Mouse (Mus musculus) hindbrain, embryonic 14.5 days (tissue): ENCODE results near the gene Btk. TPM values are rescaled to one million over a fixed set of nuclear protein-coding genes. Genes with fewer than 3 reads are reported as not detected.

Source experiments
- ATAC-seq: fragments of 200-750 bp; cut with Nextera tagmentation; 2 replicates; pipeline ENCODE4 v1.8.0; 2017; ENCODE audit warnings: moderate number of reproducible peaks, mild to moderate bottlenecking, moderate TSS enrichment, moderate library complexity; ENCODE audit not compliant: low FRiP score
- DNase-seq: peaks from one replicate; pipeline ENCODE4 v3.0.0-alpha.2; 2015; ENCODE audit warnings: low spot score
- H3K27ac ChIP-seq: fragments of 300-500 bp; sonication (generic); 2 replicates; pipeline ENCODE4 v1.5.1; 2014; ENCODE audit warnings: mild to moderate bottlenecking, moderate library complexity
- H3K27me3 ChIP-seq: fragments of 300-500 bp; sonication (generic); 2 replicates; pipeline ENCODE4 v1.6.1; 2014; ENCODE audit warnings: mild to moderate bottlenecking, low read length, mixed read lengths; ENCODE audit not compliant: control insufficient read depth, insufficient read depth
- H3K36me3 ChIP-seq: fragments of 300-500 bp; sonication (generic); replicated peaks from 2 replicates; pipeline ENCODE4 v1.6.1; 2014; ENCODE audit not compliant: control insufficient read depth, insufficient read depth
- H3K4me1 ChIP-seq: fragments of 300-500 bp; sonication (generic); replicated peaks from 2 replicates; pipeline ENCODE4 v1.6.1; 2014; ENCODE audit warnings: antibody characterized with exemption, low read length, mixed read lengths; ENCODE audit not compliant: control insufficient read depth, insufficient read depth
- H3K4me2 ChIP-seq: fragments of 300-500 bp; sonication (generic); replicated peaks from 2 replicates; pipeline ENCODE4 v1.6.1; 2014; ENCODE audit warnings: mild to moderate bottlenecking, moderate library complexity
- H3K4me3 ChIP-seq: fragments of 300-500 bp; sonication (generic); replicated peaks from 2 replicates; pipeline ENCODE4 v1.5.1; 2014; ENCODE audit warnings: mild to moderate bottlenecking, low read length
- H3K9ac ChIP-seq: fragments of 300-500 bp; sonication (generic); 2 replicates; pipeline ENCODE4 v1.6.1; 2014
- H3K9me3 ChIP-seq: fragments of 300-500 bp; sonication (generic); 2 replicates; pipeline ENCODE4 v1.6.1; 2016; ENCODE audit warnings: low read length; ENCODE audit not compliant: control insufficient read depth
- WGBS: fragments of 180-500 bp; shearing (Covaris S2); extraction: QIAGEN DNeasy Blood & Tissue Kit; methylation state at CpG from one replicate; pipeline ENCODE4 v1.1.7; 2014; 5-methylcytosine and 5-hydroxymethylcytosine counted together
- polyA plus RNA-seq: library from polyadenylated mRNA; unstranded; fragments of >200 nt; fragmentation: Nextera tagmentation; extraction: Ambion mirVana; gene quantifications from 2 replicates; pipeline ENCODE4 v1.2.1, GENCODE M21; 2014

Btk gene
- polyA plus RNA-seq = 0.29 TPM in 1 of 2 replicates, not detected in the other

DNA sequence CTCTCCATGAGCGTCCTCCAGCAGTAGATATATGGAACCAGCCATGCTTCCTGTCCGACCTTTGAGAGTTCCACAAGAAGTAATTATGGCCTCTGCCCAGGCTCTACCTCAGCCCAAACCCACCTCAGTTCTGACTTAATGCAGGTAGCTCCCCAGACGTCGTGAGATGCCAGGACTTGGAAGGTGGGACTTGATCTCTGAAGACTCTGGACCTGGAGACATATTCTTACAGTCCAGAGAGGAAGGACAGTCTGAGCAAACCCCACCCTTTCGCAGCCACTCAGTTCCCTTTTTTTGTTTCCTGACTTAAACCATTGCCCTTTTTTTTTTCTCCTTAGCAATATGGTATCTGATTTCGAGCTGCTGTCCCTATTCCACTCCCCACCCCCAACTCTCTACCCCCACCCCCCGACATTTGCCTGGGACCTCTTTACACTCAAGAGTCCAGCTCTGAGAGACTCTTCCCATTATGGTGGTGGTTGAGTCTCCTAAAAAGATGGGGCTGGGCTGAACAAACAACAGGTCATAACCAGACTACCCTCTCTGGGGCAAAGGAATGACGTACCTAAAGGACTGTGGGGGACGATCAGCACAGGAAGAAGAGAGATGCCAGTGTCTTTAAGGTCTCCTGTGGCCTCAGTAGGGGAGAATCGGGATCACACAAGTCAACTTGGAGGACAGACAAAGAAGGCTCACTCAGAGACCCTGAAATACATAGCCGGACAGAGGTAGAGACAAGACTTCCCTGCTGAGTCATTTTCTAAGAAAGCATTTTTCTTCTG, at the start of gene Btk:
Gene Btk, minus strand, starts transcription at position 683 of the 782 bp plus-strand sequence.
- Histone ChIP-seq H3K9me3 (no peaks in the 10 kb centered on the region), H3K27ac (no peak within 1 kb of the TSS), H3K4me1 (peaks cover 11% of the 10 kb centered on the region; the same call in 1 of the 2 replicates), H3K27me3 (0 out of 2 replicates have a peak, but pooled peaks cover 2% of the 10 kb centered on the region), H3K9ac (no peak within 1 kb of the TSS), H3K4me3 (no peak within 1 kb of the TSS), H3K4me2 (no peak within 1 kb of the TSS), H3K36me3 (peaks cover 7% of the 10 kb centered on the region; the same call in 1 of the 2 replicates)
- DNase-seq (no peak), ATAC-seq (no peak)
- 87% methylated on average over 11 of the region's 11 CpGs for WGBS

DNA sequence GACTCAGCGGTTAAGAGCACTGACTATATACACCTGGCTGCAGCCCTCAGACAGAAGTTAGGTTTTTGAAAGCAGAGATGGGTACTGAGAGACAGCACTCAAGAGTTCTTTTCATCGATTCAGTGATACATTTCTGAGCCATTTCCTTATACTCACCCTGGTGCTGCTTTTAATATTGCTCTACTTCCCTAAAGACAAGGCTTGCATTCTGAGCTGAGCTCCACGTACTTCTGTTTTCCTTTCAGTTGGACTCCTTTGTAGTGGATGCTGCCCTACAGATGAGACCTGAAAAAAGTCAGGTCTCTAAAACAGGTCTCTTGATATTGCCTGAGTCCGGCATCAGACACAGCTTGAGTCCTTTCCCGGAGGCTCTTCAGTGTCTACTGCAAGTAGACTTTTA, 49.3 kb upstream of the Btk start:
- whole genome bisulfite sequencing = 88% methylated on average over 5 of the region's 5 CpGs
- Histone ChIP-seq H3K9ac (no peak overlapping the region), H3K27ac (no peak overlapping the region), H3K9me3 (no peaks in the 10 kb centered on the region), H3K36me3 (no peaks in the 10 kb centered on the region), H3K4me3 (no peak overlapping the region), H3K4me1 (no peaks in the 10 kb centered on the region), H3K27me3 (no peaks in the 10 kb centered on the region), H3K4me2 (no peak overlapping the region)
- ATAC-seq (no peak), DNase-seq (no peak)

DNA sequence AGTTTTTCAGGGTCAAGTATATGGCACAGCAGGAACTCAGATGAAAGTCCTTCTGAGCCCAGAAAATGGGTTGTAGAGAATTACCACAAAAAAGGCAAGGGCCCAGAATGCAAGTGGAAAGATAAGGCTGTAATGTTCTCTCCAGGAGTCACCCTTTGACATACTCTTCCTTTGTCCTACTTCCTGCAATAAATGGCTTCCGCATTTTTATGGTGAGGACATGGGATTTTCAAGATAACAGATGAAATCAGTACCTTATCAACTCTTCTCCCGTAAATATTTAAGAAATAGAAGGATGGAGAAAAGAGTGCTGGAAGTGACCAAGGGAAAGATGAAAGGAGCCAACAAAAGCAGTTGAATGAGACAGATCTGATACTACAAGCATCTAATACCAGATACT, 44.8 kb upstream of the Btk start:
- Histone ChIP-seq H3K9ac (no peak overlapping the region), H3K27me3 (no peaks in the 10 kb centered on the region), H3K4me2 (no peak overlapping the region), H3K36me3 (no peaks in the 10 kb centered on the region), H3K27ac (no peak overlapping the region), H3K4me1 (no peaks in the 10 kb centered on the region), H3K9me3 (no peaks in the 10 kb centered on the region), H3K4me3 (no peak overlapping the region)
- WGBS = 84% methylated on average over 2 of the region's 2 CpGs
- ATAC-seq (no peak), DNase-seq (no peak)

DNA sequence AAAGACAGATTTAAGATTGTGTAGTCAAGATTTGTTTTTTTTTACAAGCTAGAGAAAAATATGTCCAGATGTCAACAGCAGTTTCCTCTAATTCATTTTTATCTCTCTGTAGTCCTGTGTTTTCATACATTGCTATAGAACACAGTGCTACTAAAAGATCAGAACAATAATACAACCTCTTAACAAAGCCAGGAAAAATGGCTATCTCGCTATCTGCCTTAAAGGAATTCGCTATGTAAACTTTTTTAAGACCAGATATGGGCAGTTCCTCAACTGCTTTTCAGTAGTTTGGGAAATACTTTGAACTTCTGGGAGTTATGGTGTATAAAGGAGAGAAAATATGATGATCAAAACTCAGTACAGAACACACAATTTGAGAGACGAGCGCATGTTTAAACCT, 40.0 kb upstream of the Btk start:
- Histone ChIP-seq H3K27me3 (no peaks in the 10 kb centered on the region), H3K9ac (no peak overlapping the region), H3K9me3 (no peaks in the 10 kb centered on the region), H3K36me3 (no peaks in the 10 kb centered on the region), H3K4me2 (no peak overlapping the region), H3K4me1 (peaks cover 11% of the 10 kb centered on the region; the same call in 1 of the 2 replicates), H3K4me3 (no peak overlapping the region), H3K27ac (no peak overlapping the region)
- ATAC-seq (no peak), DNase-seq (no peak)
- 89% methylated on average over 4 of the region's 4 CpGs for WGBS

DNA sequence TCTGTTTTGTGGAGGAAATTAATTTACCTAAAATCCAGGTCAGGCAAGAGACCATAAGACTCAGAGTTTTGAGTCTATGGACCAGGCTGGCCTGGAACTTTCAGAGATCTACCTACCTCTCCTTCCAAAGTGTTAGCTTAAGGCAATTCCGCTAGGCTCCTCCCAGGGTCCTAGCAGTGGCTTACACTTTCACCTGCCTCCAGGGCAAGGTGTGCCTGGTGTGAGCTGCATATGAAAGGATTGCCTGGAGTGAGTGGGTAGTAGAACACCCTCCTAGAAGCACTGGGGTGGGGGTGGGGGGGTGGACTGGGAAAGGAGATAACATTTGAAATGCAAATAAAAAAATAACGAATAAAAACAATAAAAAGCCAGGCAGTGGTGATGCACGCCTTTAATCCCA, 38.3 kb upstream of the Btk start:
- H3K36me3 ChIP-seq = no peaks in the 10 kb centered on the region
- H3K4me2 ChIP-seq = no peak overlapping the region
- DNase-seq (no peak), ATAC-seq (no peak)
- H3K9me3 ChIP-seq = no peaks in the 10 kb centered on the region
- H3K9ac ChIP-seq = no peak overlapping the region
- no peak overlapping the region for H3K4me3 ChIP-seq
- H3K4me1 ChIP-seq = peaks cover 11% of the 10 kb centered on the region; the same call in 1 of the 2 replicates
- 78% methylated on average over 3 of the region's 3 CpGs for WGBS
- H3K27ac ChIP-seq = no peak overlapping the region
- H3K27me3 ChIP-seq = no peaks in the 10 kb centered on the region

DNA sequence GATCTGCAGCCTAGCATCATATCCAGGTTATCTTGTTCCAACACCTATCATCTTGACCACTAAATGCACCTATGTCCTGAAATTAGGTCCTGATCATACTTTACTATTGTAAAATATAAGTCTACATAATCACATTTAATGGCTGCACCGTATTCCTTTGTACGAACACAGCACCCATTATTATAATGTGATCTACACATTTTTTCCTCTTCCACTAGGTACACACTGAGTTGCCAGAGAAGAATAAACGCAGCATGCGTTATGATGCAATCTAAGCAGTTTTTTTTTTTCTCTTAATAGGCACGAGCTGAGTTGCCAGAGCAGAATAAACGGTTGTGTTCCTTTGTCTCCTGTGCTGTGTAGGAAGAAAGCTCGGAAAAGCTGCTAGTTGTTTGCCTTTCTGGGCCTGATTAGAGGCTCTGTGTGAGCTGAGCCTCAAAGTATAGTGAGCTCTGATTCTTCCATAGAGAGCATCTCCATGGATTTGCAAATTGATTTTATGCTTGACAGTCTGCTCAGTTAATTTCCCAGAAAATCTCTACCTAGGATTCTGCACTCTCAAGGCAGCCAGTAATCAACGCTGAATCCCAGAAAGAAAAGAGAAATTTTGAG, 37.0 kb upstream of the Btk start:
- no peak overlapping the region for H3K4me3 ChIP-seq
- H3K36me3 ChIP-seq = no peaks in the 10 kb centered on the region
- WGBS = 29% methylated on average over 8 of the region's 8 CpGs
- peaks cover 11% of the 10 kb centered on the region; the same call in 1 of the 2 replicates for H3K4me1 ChIP-seq
- no peaks in the 10 kb centered on the region for H3K27me3 ChIP-seq
- ATAC-seq (peak; percentile 82), DNase-seq (peak; percentile 40)
- no peak overlapping the region for H3K4me2 ChIP-seq
- H3K9ac ChIP-seq = peak overlapping the region; percentile 44; the same call in 1 of the 2 replicates
- peak overlapping the region; percentile 82 for H3K27ac ChIP-seq
- H3K9me3 ChIP-seq = no peaks in the 10 kb centered on the region

DNA sequence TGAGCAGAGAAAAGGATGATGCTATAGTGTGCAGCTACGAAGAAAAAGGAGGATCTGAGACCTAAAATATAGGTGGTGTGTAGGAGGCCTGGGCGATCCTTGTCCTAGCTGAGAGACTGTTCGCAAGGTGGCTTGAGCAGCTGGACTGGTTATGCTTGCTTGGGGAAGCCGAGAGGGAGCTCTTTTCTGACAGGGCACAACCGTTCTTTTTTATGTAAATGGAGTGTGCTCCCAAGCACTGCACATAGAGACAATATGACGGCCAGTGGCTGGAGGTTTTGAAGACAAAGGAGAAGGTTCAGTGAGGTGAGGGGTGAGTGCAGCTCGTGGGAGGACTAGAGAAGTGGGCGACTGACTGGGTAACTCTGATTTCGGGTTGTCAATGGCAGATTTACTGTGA, 36.3 kb upstream of the Btk start:
- Histone ChIP-seq H3K27me3 (no peaks in the 10 kb centered on the region), H3K9me3 (no peaks in the 10 kb centered on the region), H3K4me2 (0 out of 2 replicates have a peak overlapping the region, but pooled peaks have one; percentile 4), H3K4me3 (no peak overlapping the region), H3K36me3 (no peaks in the 10 kb centered on the region), H3K9ac (peak overlapping the region; percentile 31), H3K4me1 (peaks cover 11% of the 10 kb centered on the region; the same call in 1 of the 2 replicates), H3K27ac (peak overlapping the region; percentile 82)
- WGBS = 22% methylated on average over 9 of the region's 9 CpGs
- DNase-seq = no peak
- ATAC-seq = no peak

DNA sequence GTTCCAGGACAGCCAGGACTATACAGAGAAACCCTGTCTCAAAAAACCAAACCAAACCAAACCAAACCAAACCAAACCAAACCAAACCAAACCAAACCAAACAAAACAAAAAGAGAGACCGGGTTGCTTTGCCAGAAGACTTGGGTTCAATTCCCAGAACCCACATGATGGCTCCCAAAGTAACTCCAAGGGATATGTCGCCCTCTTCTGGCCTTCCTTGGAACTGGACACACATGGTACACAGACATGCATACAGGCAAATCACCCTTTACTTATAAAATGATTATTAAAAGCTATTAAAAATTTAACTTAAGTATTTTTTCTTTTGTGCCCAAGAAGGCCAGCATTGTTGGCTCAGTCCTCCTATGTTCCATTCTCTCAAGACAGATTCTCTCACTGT, 30.9 kb upstream of the Btk start:
- H3K27me3 ChIP-seq = no peaks in the 10 kb centered on the region
- no peak overlapping the region for H3K4me2 ChIP-seq
- 61% methylated on average over 2 of the region's 2 CpGs for WGBS
- no peak overlapping the region for H3K27ac ChIP-seq
- H3K4me1 ChIP-seq = no peaks in the 10 kb centered on the region
- no peaks in the 10 kb centered on the region for H3K36me3 ChIP-seq
- DNase-seq (no peak), ATAC-seq (no peak)
- H3K9me3 ChIP-seq = no peaks in the 10 kb centered on the region
- no peak overlapping the region for H3K4me3 ChIP-seq
- no peak overlapping the region for H3K9ac ChIP-seq

DNA sequence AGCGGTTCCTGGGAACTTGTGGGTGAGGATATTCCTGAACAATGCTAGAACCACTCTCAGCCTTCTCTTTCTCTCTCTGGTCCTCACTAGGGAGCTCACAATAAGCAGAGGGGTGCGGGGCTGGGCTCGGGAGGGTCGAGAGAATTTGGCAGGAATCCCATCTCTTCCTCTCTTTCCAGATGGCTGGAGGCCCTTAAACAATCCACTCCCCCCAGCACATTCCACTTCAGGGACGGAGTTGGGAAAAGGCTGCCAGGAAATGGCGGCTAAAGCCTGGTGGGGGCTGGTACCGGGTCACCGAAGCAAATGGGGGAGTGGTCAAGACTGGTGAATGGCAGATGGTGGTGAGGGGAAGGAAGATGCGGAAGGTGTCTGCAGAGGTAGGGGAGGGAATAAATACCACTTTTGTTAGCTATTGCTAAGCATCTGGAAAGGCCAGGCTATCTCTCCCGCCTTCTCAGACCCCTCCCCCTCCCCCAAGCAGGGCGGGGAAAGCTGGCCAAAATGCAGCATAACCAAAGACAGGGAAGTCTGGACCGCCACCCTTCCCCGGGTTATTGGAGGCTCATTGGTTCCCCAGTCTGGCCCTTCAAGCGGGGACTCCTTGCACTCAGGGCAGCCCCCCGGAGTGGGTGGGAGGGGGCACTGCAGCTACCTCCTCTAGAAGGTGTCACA, 29.1 kb upstream of the Btk start:
- Histone ChIP-seq H3K4me1 (no peaks in the 10 kb centered on the region), H3K36me3 (0 out of 2 replicates have a peak, but pooled peaks cover under 1% of the 10 kb centered on the region), H3K4me2 (peak overlapping the region; percentile 52), H3K4me3 (peak overlapping the region; percentile 27), H3K9me3 (no peaks in the 10 kb centered on the region), H3K27ac (peak overlapping the region; percentile 73), H3K27me3 (no peaks in the 10 kb centered on the region), H3K9ac (peak overlapping the region; percentile 58)
- DNase-seq = peak; percentile 61
- WGBS = 22% methylated on average over 15 of the region's 15 CpGs
- peak; percentile 88 for ATAC-seq
